Mouse (Mus musculus) MEL (cell line): ENCODE measurements around the gene Ppp1r37. TPM values are rescaled to one million over a fixed set of nuclear protein-coding genes. Genes with fewer than 3 reads are reported as not detected.

Experiments used
- DNase-seq: peaks from one replicate; pipeline ENCODE4 v3.0.0; 2011; ENCODE audit warnings: low read depth, low spot score
- H3K27ac ChIP-seq: 2 replicates; pipeline ENCODE4 v1.5.1; 2012; ENCODE audit warnings: low read depth, mild to moderate bottlenecking, control low read depth, low read length, moderate library complexity; ENCODE audit not compliant: control insufficient read depth
- H3K27me3 ChIP-seq, 2 experiments: fragments of 150-350 bp in 1 of 2; sonication (generic) in 1 of 2; 2 replicates each; pipeline ENCODE4 v1.6.1; 2012; ENCODE audit warnings: low read length in 2 of 2, mild to moderate bottlenecking in 2 of 2, improper control_type of control experiment in 1 of 2, moderate library complexity in 1 of 2; ENCODE audit not compliant: insufficient read depth in 2 of 2, control insufficient read depth in 1 of 2
- H3K36me3 ChIP-seq, 2 experiments: 2 replicates each; pipeline ENCODE4 v1.6.1; 2012 to 2014; ENCODE audit warnings: low read length in 2 of 2, improper control_type of control experiment in 1 of 2, inconsistent platforms in 1 of 2, mild to moderate bottlenecking in 1 of 2; ENCODE audit not compliant: insufficient read depth in 2 of 2, control insufficient read depth in 1 of 2
- H3K4me1 ChIP-seq, 2 experiments: fragments of 150-350 bp in 1 of 2; sonication (generic) in 1 of 2; 2 replicates each; pipeline ENCODE4 v1.6.1; 2012; ENCODE audit warnings: low read length in 2 of 2, improper control_type of control experiment in 1 of 2, mild to moderate bottlenecking in 1 of 2; ENCODE audit not compliant: insufficient read depth in 2 of 2, control insufficient read depth in 1 of 2
- H3K4me3 ChIP-seq, 2 experiments: fragments of 150-350 bp in 1 of 2; sonication (generic) in 1 of 2; 2 replicates each; pipeline ENCODE4 v1.5.1; 2012; ENCODE audit warnings: low read depth in 2 of 2, low read length in 2 of 2, mild to moderate bottlenecking in 2 of 2, moderate library complexity in 2 of 2, control low read depth in 1 of 2, improper control_type of control experiment in 1 of 2; ENCODE audit not compliant: control insufficient read depth in 1 of 2, insufficient read depth in 1 of 2
- H3K79me2 ChIP-seq: 2 replicates; pipeline ENCODE4 v1.6.1; 2012; ENCODE audit warnings: mild to moderate bottlenecking, low read length, moderate library complexity; ENCODE audit not compliant: control insufficient read depth, poor library complexity, insufficient read depth
- H3K9ac ChIP-seq: 2 replicates; pipeline ENCODE4 v1.6.1; 2012; ENCODE audit warnings: low read depth, mild to moderate bottlenecking, control low read depth, low read length, moderate library complexity; ENCODE audit not compliant: control insufficient read depth, poor library complexity, severe bottlenecking
- H3K9me3 ChIP-seq: fragments of 150-350 bp; sonication (generic); replicated peaks from 2 replicates; pipeline ENCODE4 v1.6.1; 2012; ENCODE audit warnings: mild to moderate bottlenecking, low read length, improper control_type of control experiment, moderate library complexity; ENCODE audit not compliant: insufficient read depth
- CHD1 ChIP-seq: IDR thresholded peaks from 2 replicates; pipeline ENCODE4 v1.6.1; 2012; ENCODE audit warnings: low read depth, mild to moderate bottlenecking, inconsistent platforms, low read length, improper control_type of control experiment
- CTCF ChIP-seq, 3 experiments: IDR thresholded peaks in 2 of 3; conservative IDR thresholded peaks in 1 of 3; 2 replicates each; pipeline ENCODE4 v1.5.1; 2011 to 2012; ENCODE audit warnings: low read length in 3 of 3, low read depth in 2 of 3, mild to moderate bottlenecking in 2 of 3, improper control_type of control experiment in 1 of 3, inconsistent platforms in 1 of 3, mixed read lengths in 1 of 3, moderate library complexity in 1 of 3; ENCODE audit not compliant: control insufficient read depth in 1 of 3, insufficient read depth in 1 of 3, poor library complexity in 1 of 3, severe bottlenecking in 1 of 3
- E2F4 ChIP-seq: IDR thresholded peaks from 2 replicates; pipeline ENCODE4 v1.6.1; 2011; ENCODE audit warnings: low read depth, low read length, improper control_type of control experiment, borderline replicate concordance
- GABPA ChIP-seq: IDR thresholded peaks from 2 replicates; pipeline ENCODE4 v1.6.1; 2012; ENCODE audit warnings: low read depth, mild to moderate bottlenecking, inconsistent platforms, low read length, improper control_type of control experiment, moderate library complexity
- GATA1 ChIP-seq: IDR thresholded peaks from 2 replicates; pipeline ENCODE4 v1.6.1; 2011; ENCODE audit warnings: low read depth, low read length, improper control_type of control experiment
- JUND ChIP-seq: IDR thresholded peaks from 2 replicates; pipeline ENCODE4 v1.6.1; 2011; ENCODE audit warnings: low read depth, mild to moderate bottlenecking, improper control_type of control experiment, low read length
- KAT2A ChIP-seq: conservative IDR thresholded peaks from 2 replicates; pipeline ENCODE4 v1.6.1; 2012; ENCODE audit warnings: low read depth, low read length, improper control_type of control experiment, inconsistent platforms
- MAZ ChIP-seq: IDR thresholded peaks from 2 replicates; pipeline ENCODE4 v1.6.1; 2012; ENCODE audit warnings: low read depth, mild to moderate bottlenecking, inconsistent platforms, low read length, improper control_type of control experiment
- MYB ChIP-seq: IDR thresholded peaks from 2 replicates; pipeline ENCODE4 v1.6.1; 2011; ENCODE audit warnings: mild to moderate bottlenecking, low read depth, low read length, improper control_type of control experiment
- NELFE ChIP-seq: IDR thresholded peaks from 2 replicates; pipeline ENCODE4 v1.6.1; 2011; ENCODE audit warnings: low read depth, low read length, improper control_type of control experiment
- NRF1 ChIP-seq: IDR thresholded peaks from 2 replicates; pipeline ENCODE4 v1.6.1; 2014; ENCODE audit warnings: low read depth, mild to moderate bottlenecking, inconsistent platforms, low read length, improper control_type of control experiment, moderate library complexity; ENCODE audit not compliant: poor library complexity, insufficient read depth, severe bottlenecking
- POLR2A ChIP-seq, 2 experiments: IDR thresholded peaks; 2 replicates each; pipeline ENCODE4 v1.6.1; 2011 to 2012; ENCODE audit warnings: low read length in 2 of 2, mild to moderate bottlenecking in 2 of 2, control low read depth in 1 of 2, improper control_type of control experiment in 1 of 2, low read depth in 1 of 2, moderate library complexity in 1 of 2; ENCODE audit not compliant: control insufficient read depth in 1 of 2, insufficient read depth in 1 of 2, poor library complexity in 1 of 2
- POLR2AphosphoS2 ChIP-seq: IDR thresholded peaks from 2 replicates; pipeline ENCODE4 v1.6.1; 2011; ENCODE audit warnings: low read length, improper control_type of control experiment
- SMC3 ChIP-seq: IDR thresholded peaks from 2 replicates; pipeline ENCODE4 v1.6.1; 2011; ENCODE audit warnings: low read depth, low read length, improper control_type of control experiment
- USF1 ChIP-seq: IDR thresholded peaks from 2 replicates; pipeline ENCODE4 v1.6.1; 2014; ENCODE audit warnings: low read depth, mild to moderate bottlenecking, inconsistent platforms, low read length, improper control_type of control experiment, moderate library complexity
- USF2 ChIP-seq, 2 experiments: IDR thresholded peaks; 2 replicates each; pipeline ENCODE4 v1.6.1; 2011 to 2012; ENCODE audit warnings: improper control_type of control experiment in 2 of 2, low read length in 2 of 2, borderline replicate concordance in 1 of 2, inconsistent platforms in 1 of 2, low read depth in 1 of 2, mild to moderate bottlenecking in 1 of 2; ENCODE audit not compliant: insufficient read depth in 1 of 2
- ZKSCAN1 ChIP-seq: IDR thresholded peaks from 2 replicates; pipeline ENCODE4 v1.6.1; 2012; ENCODE audit warnings: low read depth, mild to moderate bottlenecking, inconsistent platforms, low read length, improper control_type of control experiment, moderate library complexity
- ZNF384 ChIP-seq: IDR thresholded peaks from 2 replicates; pipeline ENCODE4 v1.6.1; 2012; ENCODE audit warnings: low read depth, mild to moderate bottlenecking, inconsistent platforms, low read length, improper control_type of control experiment
- polyA plus RNA-seq, 2 experiments: library from polyadenylated mRNA; stranded (reverse) in 1 of 2; unstranded in 1 of 2; fragments of >175 nt in 1 of 2; fragments of >200 nt in 1 of 2; gene quantifications; 2 replicates each; pipeline versions ENCODE4 v1.2.1 to v1.2.4; 2012; ENCODE audit warnings: low replicate concordance in 2 of 2, low read depth in 1 of 2; ENCODE audit not compliant: insufficient read length in 2 of 2, insufficient read depth in 1 of 2, missing spikeins in 1 of 2
- total RNA-seq: library from RNA; depleted of rRNA; stranded (reverse); fragments of 300-350 nt; gene quantifications from 2 replicates; pipeline ENCODE4 v1.2.3, GENCODE M21; 2012

Ppp1r37 gene
- total and polyA plus RNA-seq, 3 experiments = 13.6 to 29.0 TPM; not detected in 1

DNA sequence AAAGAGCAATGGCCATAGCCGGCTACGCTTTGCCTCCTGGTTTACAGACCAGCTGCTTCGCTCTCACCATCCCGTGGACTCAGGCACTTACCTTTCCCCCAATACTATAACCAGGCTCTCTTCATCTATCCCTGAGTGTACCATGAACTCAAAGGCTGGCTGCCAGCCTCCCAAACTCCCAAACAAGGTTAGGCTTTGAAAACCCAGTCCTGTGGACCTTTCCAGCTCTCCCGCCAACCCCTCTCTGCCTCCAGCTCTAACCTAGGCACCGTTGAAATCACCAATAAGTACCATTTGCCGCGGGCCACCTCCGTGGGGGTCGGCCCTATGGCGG, 1.5 kb downstream of the Ppp1r37 start:
- Histone ChIP-seq H3K27me3 (no peaks in the 10 kb centered on the region), H3K9me3 (no peaks in the 10 kb centered on the region), H3K79me2 (peaks cover 53% of the 10 kb centered on the region), H3K4me3 (peak overlapping the region; percentile 60 to 98), H3K27ac (peak overlapping the region; percentile 96), H3K36me3 (peaks cover under 1 to 26% of the 10 kb centered on the region in 2 experiments; a peak in 2 of 4 replicates), H3K4me1 (peaks cover 9 to 36% of the 10 kb centered on the region in 2 experiments; a peak in 3 of 4 replicates), H3K9ac (peak overlapping the region; percentile 98)
- TF ChIP-seq POLR2AphosphoS2 = no peak
- no peak for TF ChIP-seq USF2 (IDR thresholded peaks at IDR 0.05; ENCODE audit: borderline replicate concordance in 1 of 2, insufficient read depth in 1 of 2, low read depth in 1 of 2, low read length in 2 of 2)
- TF ChIP-seq GABPA = no peak
- TF ChIP-seq SMC3 = no peak
- no peak for TF ChIP-seq POLR2A (IDR thresholded peaks at IDR 0.05; ENCODE audit: control insufficient read depth in 1 of 2, insufficient read depth in 1 of 2, low read depth in 1 of 2, low read length in 2 of 2, poor library complexity in 1 of 2)
- no peak for TF ChIP-seq E2F4
- no peak for TF ChIP-seq MAZ
- TF ChIP-seq NELFE = no peak
- TF ChIP-seq GATA1 = no peak
- no peak for TF ChIP-seq MYB
- no peak for TF ChIP-seq CHD1
- peak; percentile 49 for DNase-seq

DNA sequence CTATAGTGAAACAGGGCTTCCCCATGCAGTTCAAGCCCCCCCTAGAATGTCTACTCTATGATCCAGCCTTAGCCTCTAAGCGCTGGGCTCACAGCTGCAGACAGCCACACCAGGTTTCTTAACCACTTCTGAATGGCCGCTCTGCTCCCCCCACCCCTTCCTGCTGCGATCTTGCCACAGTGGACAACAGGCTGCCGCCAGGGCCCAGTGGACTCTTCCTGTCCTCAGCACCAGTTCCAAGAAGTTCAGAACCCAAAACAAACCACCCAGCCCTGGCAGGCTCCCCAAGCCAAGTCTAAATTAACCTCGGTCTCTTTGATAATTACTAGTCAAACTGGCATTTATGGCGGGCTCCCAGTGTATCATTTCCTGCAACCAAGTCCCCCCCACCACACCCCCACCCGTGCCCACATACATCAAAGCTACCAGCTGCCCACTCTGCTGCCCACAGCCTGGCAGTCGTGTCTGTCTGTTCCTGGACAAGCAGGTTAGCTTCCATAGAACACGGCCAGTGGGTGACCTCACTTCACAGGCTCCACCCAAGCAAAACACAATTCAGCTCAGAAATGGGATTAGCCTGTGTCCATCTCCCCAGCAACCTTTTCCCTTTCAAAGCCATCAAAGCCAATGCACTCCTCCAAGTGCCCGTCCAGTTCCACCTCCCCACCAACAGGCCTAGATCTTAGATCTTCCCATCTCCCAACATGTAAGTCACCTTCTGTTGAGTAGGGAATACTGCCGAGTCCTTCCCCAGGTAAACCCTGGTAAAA, 2.2 kb downstream of the Ppp1r37 start:
- Histone ChIP-seq H3K27me3 (no peaks in the 10 kb centered on the region), H3K79me2 (peaks cover 56% of the 10 kb centered on the region), H3K4me1 (peaks cover 9 to 34% of the 10 kb centered on the region in 2 experiments; a peak in 3 of 4 replicates), H3K27ac (no peak overlapping the region), H3K4me3 (peak overlapping the region; percentile 60 to 98), H3K9ac (peak overlapping the region; percentile 98), H3K9me3 (no peaks in the 10 kb centered on the region), H3K36me3 (peaks cover 3 to 26% of the 10 kb centered on the region in 2 experiments; a peak in 3 of 4 replicates)
- no peak for DNase-seq
- TF ChIP-seq ZKSCAN1 = no peak
- TF ChIP-seq, all 39 proteins: peak for 0

DNA sequence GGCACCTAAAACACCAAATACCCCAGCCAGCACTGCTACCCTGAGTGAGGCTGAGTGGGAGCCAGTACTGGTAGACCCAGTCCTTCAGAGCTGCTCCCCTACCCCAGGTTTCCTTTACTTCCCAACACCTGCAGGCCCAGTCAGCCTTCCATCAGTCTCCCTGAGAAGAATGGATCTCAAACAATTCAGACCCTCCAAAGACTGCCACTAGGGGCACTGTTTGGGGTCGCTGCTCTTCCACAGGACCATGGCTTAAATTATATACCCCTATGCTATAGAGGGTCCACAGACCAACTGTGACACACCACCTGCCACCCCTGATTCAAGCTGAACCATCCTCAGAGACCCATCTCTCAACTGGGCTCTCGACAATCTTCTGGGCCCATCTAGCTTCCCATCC, 3.9 kb downstream of the Ppp1r37 start:
- no peak overlapping the region for H3K27ac ChIP-seq
- H3K4me1 ChIP-seq = peaks cover 0 to 19% of the 10 kb centered on the region in 2 experiments; a peak in 3 of 4 replicates
- H3K27me3 ChIP-seq = no peaks in the 10 kb centered on the region
- DNase-seq = peak; percentile 61
- no peak overlapping the region for H3K9ac ChIP-seq
- no peaks in the 10 kb centered on the region for H3K9me3 ChIP-seq
- peaks cover 3 to 10% of the 10 kb centered on the region in 2 experiments; a peak in 3 of 4 replicates for H3K36me3 ChIP-seq
- peaks cover 65% of the 10 kb centered on the region for H3K79me2 ChIP-seq
- no peak overlapping the region for H3K4me3 ChIP-seq
- TF ChIP-seq NRF1 (no peak), JUND (no peak), USF1 (no peak), ZNF384 (no peak), KAT2A (no peak), CTCF (IDR thresholded peaks at IDR 0.05 in 2 of 3, conservative IDR thresholded peaks at IDR 0.05 in 1 of 3; ENCODE audit: control insufficient read depth in 1 of 3, insufficient read depth in 1 of 3, low read depth in 2 of 3, low read length in 3 of 3, poor library complexity in 1 of 3, severe bottlenecking in 1 of 3) (peak; percentile 62 to 72 (median 63))
